Mouse (Mus musculus) brain, adult 2 months (tissue): Measurements from ENCODE around the gene Gm21833.
"Not testable (repeated sequence)": the region's sequence is repeated elsewhere in the genome, so short reads cannot be mapped to it uniquely, and the experiment has no call there.

Experiments used
- DNase-seq: peaks from one replicate; pipeline ENCODE4 v3.0.0; 2011; ENCODE audit warnings: low read depth, low spot score

Gene Gm21833

DNA sequence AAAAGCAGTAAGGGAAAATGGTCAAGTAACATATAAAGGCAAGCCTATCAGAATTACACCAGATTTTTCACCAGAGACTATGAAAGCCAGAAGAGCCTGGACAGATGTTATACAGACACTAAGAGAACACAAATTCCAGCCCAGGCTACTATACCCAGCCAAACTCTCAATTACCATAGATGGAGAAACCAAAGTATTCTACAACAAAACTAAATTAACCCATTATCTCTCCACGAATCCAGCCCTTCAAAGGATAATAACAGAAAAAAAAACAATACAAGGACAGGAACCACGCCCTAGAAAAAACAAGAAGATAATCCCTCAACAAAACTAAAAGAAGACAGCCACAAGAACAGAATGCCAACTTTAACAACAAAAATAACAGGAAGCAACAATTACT, at the start of gene Gm21833:
Gm21833 (plus strand) TSS at position 301 of the 400 bp plus-strand sequence.
- not testable (repeated sequence) for DNase-seq

DNA sequence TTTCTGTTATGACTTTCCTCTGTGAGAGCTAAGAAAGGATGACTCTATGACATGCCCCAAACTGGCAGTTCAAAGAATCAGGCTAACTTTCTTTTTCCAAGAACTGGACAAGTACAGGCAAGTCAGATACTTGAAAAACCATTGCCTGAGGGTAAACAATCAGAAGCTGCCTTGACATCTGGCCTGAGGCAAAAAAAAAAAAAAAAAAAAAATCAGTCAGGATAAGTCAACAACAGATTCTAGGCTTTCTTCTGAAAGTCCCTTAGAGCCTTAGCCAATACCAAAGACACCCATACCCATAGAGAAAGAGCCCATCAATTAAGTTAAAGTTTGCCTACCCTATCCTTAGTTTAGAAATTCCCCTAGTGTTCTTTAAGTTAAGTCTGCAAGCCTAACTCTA, 38.7 kb upstream of the Gm21833 start:
- no peak for DNase-seq

DNA sequence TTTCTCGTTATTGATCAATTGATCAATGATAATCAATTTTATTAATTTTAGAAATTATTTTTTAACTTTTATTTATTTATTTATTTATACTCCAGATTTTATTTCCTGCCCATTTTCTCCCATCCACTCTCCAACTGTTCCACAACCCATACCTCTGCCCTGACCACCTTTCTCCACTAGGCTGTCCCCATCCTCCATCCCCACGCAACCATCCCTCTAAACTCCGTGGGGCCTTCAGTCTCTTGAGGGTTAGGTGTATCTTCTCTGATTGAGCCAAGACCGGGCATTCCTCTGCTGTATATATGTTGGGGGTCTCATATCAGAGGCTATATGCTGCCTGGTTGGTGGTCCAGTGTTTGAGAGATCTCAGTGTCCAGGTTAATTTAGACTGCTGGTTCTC, 31.7 kb upstream of the Gm21833 start:
- DNase-seq, result no peak

DNA sequence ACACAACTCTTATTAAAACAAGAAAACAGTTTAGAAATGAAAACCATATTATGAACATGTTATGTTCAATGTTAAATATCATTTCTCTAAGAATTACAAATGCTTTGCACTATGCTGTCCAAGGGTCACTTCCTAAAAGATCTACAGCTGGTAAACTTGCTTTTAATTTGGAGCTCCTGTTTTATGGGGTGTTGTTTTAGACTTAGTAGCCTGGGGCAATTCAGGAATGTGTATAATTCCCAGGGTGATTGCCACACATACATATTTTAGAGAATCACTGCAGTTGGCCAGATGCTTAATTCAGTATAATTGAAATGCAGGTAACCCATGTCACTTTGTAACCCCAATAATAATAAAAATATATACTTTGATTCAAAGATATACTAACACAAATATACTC, 12.9 kb upstream of the Gm21833 start:
- DNase-seq, result no peak

DNA sequence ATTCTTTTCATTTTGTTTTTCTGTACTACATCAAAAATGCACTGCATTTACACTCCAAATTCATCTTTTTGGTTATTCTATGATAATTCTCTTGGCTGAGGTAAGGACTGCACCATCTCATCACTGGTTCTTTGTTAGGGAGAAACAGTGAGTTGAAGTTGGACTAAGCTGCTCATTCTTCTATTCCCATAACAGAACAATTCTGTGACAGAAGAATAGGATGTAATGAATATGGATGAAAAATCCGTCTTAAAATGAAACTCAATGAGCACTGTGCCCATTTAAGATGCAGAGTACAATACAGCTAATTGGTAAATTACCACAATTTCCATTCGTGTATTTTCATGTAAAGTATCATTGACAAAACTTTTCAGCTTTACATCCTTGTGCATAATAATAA, 11.6 kb upstream of the Gm21833 start:
- peak; percentile 6 for DNase-seq

DNA sequence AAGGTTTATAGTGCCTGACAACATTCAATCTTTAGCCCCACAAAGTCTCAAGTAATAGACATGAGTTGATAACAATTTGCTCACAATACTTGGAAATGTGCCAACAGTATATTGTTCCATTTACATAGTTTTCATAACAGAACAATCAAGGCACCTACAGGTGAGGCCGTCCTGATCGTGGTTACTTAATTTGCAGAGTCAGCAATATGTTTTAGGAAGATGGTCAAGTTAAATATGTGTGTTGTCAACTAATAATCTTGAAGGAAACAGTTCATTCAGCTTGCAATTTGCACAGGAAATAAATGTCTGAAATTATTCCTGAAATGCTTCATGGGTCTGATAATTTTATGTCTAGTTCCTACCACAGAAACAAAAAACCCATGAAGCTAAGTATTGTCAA, 27.6 kb downstream of the Gm21833 start:
- no peak for DNase-seq

DNA sequence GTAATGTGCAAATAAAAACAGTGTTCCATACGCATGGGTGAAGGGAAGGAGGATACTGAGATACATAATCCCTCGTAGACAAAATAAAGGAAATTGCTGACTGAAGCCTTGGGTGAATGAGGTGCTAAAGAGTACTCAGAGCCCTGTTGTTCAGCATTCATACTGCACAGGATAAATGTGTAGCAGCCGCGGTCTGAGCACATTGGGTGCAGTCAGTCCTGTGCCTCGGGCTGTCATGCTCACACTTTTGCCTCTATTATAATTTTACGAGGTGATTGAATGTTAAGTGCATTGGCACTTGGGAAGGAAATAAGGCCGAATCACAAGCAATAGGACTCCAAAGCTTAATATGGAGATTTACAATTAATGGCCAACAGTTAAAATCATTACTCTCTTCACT, 36.4 kb downstream of the Gm21833 start:
- no peak for DNase-seq
